Mouse (Mus musculus) brain, embryonic 14.5 days (tissue): Measurements from ENCODE around the gene Itpa.

Experiments used
- CTCF ChIP-seq: fragments of 200-500 bp; IDR thresholded peaks from 2 replicates; pipeline ENCODE4 v1.5.1; 2012; ENCODE audit warnings: inconsistent platforms, mild to moderate bottlenecking, moderate library complexity, borderline replicate concordance; ENCODE audit not compliant: insufficient read depth, insufficient read length; ENCODE audit errors: extremely low read depth
- POLR2A ChIP-seq: fragments of 200-500 bp; IDR thresholded peaks from 2 replicates; pipeline ENCODE4 v1.6.1; 2012; ENCODE audit warnings: mild to moderate bottlenecking, inconsistent platforms, borderline replicate concordance; ENCODE audit not compliant: poor library complexity, insufficient read depth, insufficient read length, severe bottlenecking; ENCODE audit errors: extremely low read depth

DNA sequence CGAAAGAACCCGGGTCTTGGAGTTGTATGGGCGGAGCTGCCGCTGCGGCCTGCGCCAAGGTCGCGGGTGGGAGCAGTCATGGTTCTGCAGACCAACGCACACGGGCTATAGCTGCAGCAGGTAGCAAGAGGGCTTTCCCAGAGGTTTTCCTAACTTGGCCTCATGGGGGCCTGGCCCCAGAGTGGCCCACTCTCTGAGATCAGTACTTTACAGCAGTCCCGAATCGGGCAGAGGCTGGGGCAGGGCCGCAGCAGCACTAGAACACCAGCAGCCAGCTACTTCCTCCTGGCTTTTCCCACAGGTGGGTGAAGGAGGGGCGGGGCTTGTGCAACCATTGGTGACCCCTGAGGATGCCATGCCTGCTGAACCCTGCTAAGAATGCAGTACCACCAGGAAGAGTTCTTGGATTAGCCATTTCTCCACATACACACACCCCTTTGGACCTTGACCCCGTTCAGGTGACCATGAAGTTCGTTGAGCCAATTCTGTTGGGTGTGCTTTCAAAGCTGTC lies 29.3 kb upstream of the Itpa start:
- TF ChIP-seq POLR2A (no peak), CTCF (no peak)
